Mouse (Mus musculus): ENCODE measurements around the gene Pfkl.
"Not testable (repeated sequence)": the region's sequence is repeated elsewhere in the genome, so short reads cannot be mapped to it uniquely, and the experiment has no call there.

The Pfkl gene

GRCm38 (mm10) chr10:77971709-77972553 lies 38.0 kb downstream of the Pfkl start:
- DNase-seq (ENCODE audit: low read depth, low spot score) = no peak

GRCm38 (mm10) chr10:77971191-77971590 lies 38.7 kb downstream of the Pfkl start:
- no peak for DNase-seq (ENCODE audit: low read depth, low spot score)

- DNase-seq (ENCODE audit: low read depth, low spot score) = no peak
Observed at GRCm38 (mm10) chr10:77970481-77970880, 39.4 kb downstream of the Pfkl start, which contains the start of gene Trpm2. TSS of gene Trpm2 (minus strand) at chr10:77970563.

- DNase-seq (ENCODE audit: low read depth, low spot score) = no peak
Observed at GRCm38 (mm10) chr10:77969973-77970325, 39.9 kb downstream of the Pfkl start.

GRCm38 (mm10) chr10:77969274-77969972 lies 40.5 kb downstream of the Pfkl start:
- peak; percentile 68 for DNase-seq (ENCODE audit: low read depth, low spot score)

- no peak for DNase-seq (ENCODE audit: low read depth, low spot score)
Observed at GRCm38 (mm10) chr10:77963971-77964370, 45.9 kb downstream of the Pfkl start.

GRCm38 (mm10) chr10:77962725-77963124 lies 47.2 kb downstream of the Pfkl start:
- DNase-seq (ENCODE audit: low read depth, low spot score) = no peak

- DNase-seq (ENCODE audit: low read depth, low spot score) = not testable (repeated sequence)
Observed at GRCm38 (mm10) chr10:77950468-77950867, 59.4 kb downstream of the Pfkl start.

GRCm38 (mm10) chr10:77939685-77940084 lies 70.2 kb downstream of the Pfkl start:
- DNase-seq (ENCODE audit: low read depth, low spot score) = no peak
